Mouse (Mus musculus): ENCODE results near the gene Ppp1r12b. TPM values are rescaled to one million over a fixed set of nuclear protein-coding genes. Genes with fewer than 3 reads are reported as not detected.
"Not testable (repeated sequence)": the region's sequence is repeated elsewhere in the genome, so short reads cannot be mapped to it uniquely, and the experiment has no call there.

Gene Ppp1r12b
- total and polyA plus RNA-seq, 3 experiments, result 0.64 to 1.8 (median 1.6) TPM

GRCm38 (mm10) chr1:134843369-134843768 is 112.4 kb downstream of the Ppp1r12b start:
- no peak for DNase-seq (ENCODE audit: extremely low read depth)
- Histone ChIP-seq H3K4me3 (replicated peaks in 1 of 3; ENCODE audit: low read depth in 2 of 3, low read length in 2 of 3, poor library complexity in 1 of 3) (no peak overlapping the region), H3K27ac (ENCODE audit: insufficient read depth, low read depth) (no peak overlapping the region), H3K9ac (ENCODE audit: insufficient read depth, low read depth) (no peak overlapping the region), H3K27me3 (replicated peaks) (no peaks in the 10 kb centered on the region), H3K36me3 (replicated peaks in 1 of 2; ENCODE audit: control insufficient read depth in 1 of 2, insufficient read depth in 1 of 2, low read length in 1 of 2) (peaks cover 0 to 8% of the 10 kb centered on the region in 2 experiments), H3K4me2 (ENCODE audit: insufficient read depth, low read depth, poor library complexity, severe bottlenecking) (no peak overlapping the region), H3K4me1 (ENCODE audit: control insufficient read depth in 1 of 2, insufficient read depth in 2 of 2) (no peaks in the 10 kb centered on the region), H3K9me3 (replicated peaks; ENCODE audit: low read length) (no peaks in the 10 kb centered on the region), H3K79me2 (replicated peaks; ENCODE audit: control insufficient read depth, extremely low read depth, insufficient read depth, poor library complexity, severe bottlenecking) (no peaks in the 10 kb centered on the region)
- TF ChIP-seq TCF12 (IDR thresholded peaks at IDR 0.05; ENCODE audit: low read depth, low read length), result no peak
- no peak for TF ChIP-seq IRF4 (IDR thresholded peaks at IDR 0.05; ENCODE audit: low read depth, low read length)
- TF ChIP-seq NRF1 (IDR thresholded peaks at IDR 0.05; ENCODE audit: low read depth, low read length), result no peak
- TF ChIP-seq ZNF384 (IDR thresholded peaks at IDR 0.05; ENCODE audit: low read depth, low read length), result no peak
- TF ChIP-seq GABPA (IDR thresholded peaks at IDR 0.05; ENCODE audit: insufficient replicate concordance, low read depth, low read length), result no peak
- no peak for TF ChIP-seq RAD21 (IDR thresholded peaks at IDR 0.05; ENCODE audit: low read depth, low read length)
- no peak for TF ChIP-seq EP300 (IDR thresholded peaks at IDR 0.05; ENCODE audit: low read length)
- TF ChIP-seq KAT2A (IDR thresholded peaks at IDR 0.05; ENCODE audit: insufficient replicate concordance, low read length), result no peak
- TF ChIP-seq CTCF (conservative IDR thresholded peaks at IDR 0.05 in 1 of 2, IDR thresholded peaks at IDR 0.05 in 1 of 2; ENCODE audit: low read depth in 2 of 2, low read length in 2 of 2), result no peak
- TF ChIP-seq MEF2A (IDR thresholded peaks at IDR 0.05; ENCODE audit: borderline replicate concordance, low read depth, low read length), result no peak
- TF ChIP-seq CHD2 (IDR thresholded peaks at IDR 0.05; ENCODE audit: low read length), result no peak
- TF ChIP-seq CHD1 (IDR thresholded peaks at IDR 0.05; ENCODE audit: low read depth, low read length), result no peak
- no peak for TF ChIP-seq MAX (IDR thresholded peaks at IDR 0.05; ENCODE audit: low read length)
- TF ChIP-seq ZMIZ1 (IDR thresholded peaks at IDR 0.05; ENCODE audit: low read depth, low read length), result no peak
- no peak for TF ChIP-seq TBP (conservative IDR thresholded peaks at IDR 0.05; ENCODE audit: low read depth, low read length)
- no peak for TF ChIP-seq MAZ (IDR thresholded peaks at IDR 0.05; ENCODE audit: low read depth, low read length)
- TF ChIP-seq ELF1 (IDR thresholded peaks at IDR 0.05; ENCODE audit: low read depth, low read length), result no peak
- TF ChIP-seq MAFK (IDR thresholded peaks at IDR 0.05; ENCODE audit: insufficient replicate concordance, low read length), result no peak
- dilution Hi-C loops (cut with MboI; ENCODE audit: extremely low pct_ligation_motif_present, extremely low pct_unique_long_range_greater_than_20kb, low sequenced_read_pairs), result no loop called here
- in situ Hi-C loops (cut with MboI; ENCODE audit: low pct_ligation_motif_present, low pct_unique_long_range_greater_than_20kb, low sequenced_read_pairs), result loop anchor here (25.0 kb wide), 1 partner anchor 181 kb away; no protein-coding TSS in a partner anchor

- Histone ChIP-seq H3K4me2 (ENCODE audit: insufficient read depth, low read depth, poor library complexity, severe bottlenecking) (no peak overlapping the region), H3K27me3 (replicated peaks) (no peaks in the 10 kb centered on the region), H3K4me1 (ENCODE audit: control insufficient read depth in 1 of 2, insufficient read depth in 2 of 2) (no peaks in the 10 kb centered on the region), H3K4me3 (replicated peaks in 1 of 3; ENCODE audit: low read depth in 2 of 3, low read length in 2 of 3, poor library complexity in 1 of 3) (no peak overlapping the region), H3K9me3 (replicated peaks; ENCODE audit: low read length) (no peaks in the 10 kb centered on the region), H3K9ac (ENCODE audit: insufficient read depth, low read depth) (no peak overlapping the region), H3K27ac (ENCODE audit: insufficient read depth, low read depth) (no peak overlapping the region), H3K36me3 (replicated peaks in 1 of 2; ENCODE audit: control insufficient read depth in 1 of 2, insufficient read depth in 1 of 2, low read length in 1 of 2) (peaks cover 0 to 30% of the 10 kb centered on the region in 2 experiments), H3K79me2 (replicated peaks; ENCODE audit: control insufficient read depth, extremely low read depth, insufficient read depth, poor library complexity, severe bottlenecking) (no peaks in the 10 kb centered on the region)
- in situ Hi-C loops (cut with MboI; ENCODE audit: low pct_ligation_motif_present, low pct_unique_long_range_greater_than_20kb, low sequenced_read_pairs), result loop anchor here (10.0 to 25.0 kb wide), 2 partner anchors 92 to 175 kb away; no protein-coding TSS in a partner anchor
- no peak for DNase-seq (ENCODE audit: extremely low read depth)
- TF ChIP-seq POLR2AphosphoS2 (IDR thresholded peaks at IDR 0.05; ENCODE audit: low read depth, low read length) (no peak), SMC3 (IDR thresholded peaks at IDR 0.05; ENCODE audit: low read depth, low read length) (0 out of 2 replicates have a peak, but pooled peaks have one; percentile 8), CTCF (conservative IDR thresholded peaks at IDR 0.05 in 1 of 2, IDR thresholded peaks at IDR 0.05 in 1 of 2; ENCODE audit: low read depth in 2 of 2, low read length in 2 of 2) (peak in 1 of 2 experiments; percentile 34; a peak in 2 of 4 replicates)
- dilution Hi-C loops (cut with MboI; ENCODE audit: extremely low pct_ligation_motif_present, extremely low pct_unique_long_range_greater_than_20kb, low sequenced_read_pairs), result no loop called here
Observed at GRCm38 (mm10) chr1:134836909-134837480, 118.7 kb downstream of the Ppp1r12b start.

GRCm38 (mm10) chr1:134830881-134831280 is 124.9 kb downstream of the Ppp1r12b start:
- peaks cover 0 to 15% of the 10 kb centered on the region in 2 experiments for H3K36me3 ChIP-seq (replicated peaks in 1 of 2; ENCODE audit: control insufficient read depth in 1 of 2, insufficient read depth in 1 of 2, low read length in 1 of 2)
- H3K79me2 ChIP-seq (replicated peaks; ENCODE audit: control insufficient read depth, extremely low read depth, insufficient read depth, poor library complexity, severe bottlenecking); H3K4me2 ChIP-seq (ENCODE audit: insufficient read depth, low read depth, poor library complexity, severe bottlenecking); dilution Hi-C loops (cut with MboI; ENCODE audit: extremely low pct_ligation_motif_present, extremely low pct_unique_long_range_greater_than_20kb, low sequenced_read_pairs); H3K27me3 ChIP-seq (replicated peaks); H3K9me3 ChIP-seq (replicated peaks; ENCODE audit: low read length); H3K4me3 ChIP-seq (replicated peaks in 1 of 3; ENCODE audit: low read depth in 2 of 3, low read length in 2 of 3, poor library complexity in 1 of 3); H3K9ac ChIP-seq (ENCODE audit: insufficient read depth, low read depth); DNase-seq (ENCODE audit: extremely low read depth); H3K4me1 ChIP-seq (ENCODE audit: control insufficient read depth in 1 of 2, insufficient read depth in 2 of 2); H3K27ac ChIP-seq (ENCODE audit: insufficient read depth, low read depth): not testable (repeated sequence)
- in situ Hi-C loops (cut with MboI; ENCODE audit: low pct_ligation_motif_present, low pct_unique_long_range_greater_than_20kb, low sequenced_read_pairs), result loop anchor here (10.0 to 25.0 kb wide), 2 partner anchors 86 to 169 kb away; no protein-coding TSS in a partner anchor

All from CH12.LX (cell line).